Mouse (Mus musculus) G1E (cell line): Measurements from ENCODE around the gene Gm10273.

Source experiments
- CTCF ChIP-seq: IDR thresholded peaks from 2 replicates; pipeline ENCODE4 v1.5.1; 2012; ENCODE audit warnings: low read depth, low read length, inconsistent platforms, mixed read lengths
- TAL1 ChIP-seq: conservative IDR thresholded peaks from 2 replicates; pipeline ENCODE4 v1.6.1; 2012; ENCODE audit warnings: low read depth, low read length, inconsistent platforms, mixed read lengths

- TF ChIP-seq CTCF (no peak), TAL1 (no peak)
These were observed 17.5 kb upstream of the Gm10273 start for GRCm38 (mm10) chr10:59377906-59378305.
